Mouse (Mus musculus) right cerebral cortex, adult 18-20 months (tissue): ENCODE results near the gene Slc45a1.

ENCODE experiments used
- DNase-seq: peaks from one replicate; pipeline ENCODE4 v3.0.0; 2022; ENCODE audit warnings: mixed read lengths

Gene Slc45a1

DNA sequence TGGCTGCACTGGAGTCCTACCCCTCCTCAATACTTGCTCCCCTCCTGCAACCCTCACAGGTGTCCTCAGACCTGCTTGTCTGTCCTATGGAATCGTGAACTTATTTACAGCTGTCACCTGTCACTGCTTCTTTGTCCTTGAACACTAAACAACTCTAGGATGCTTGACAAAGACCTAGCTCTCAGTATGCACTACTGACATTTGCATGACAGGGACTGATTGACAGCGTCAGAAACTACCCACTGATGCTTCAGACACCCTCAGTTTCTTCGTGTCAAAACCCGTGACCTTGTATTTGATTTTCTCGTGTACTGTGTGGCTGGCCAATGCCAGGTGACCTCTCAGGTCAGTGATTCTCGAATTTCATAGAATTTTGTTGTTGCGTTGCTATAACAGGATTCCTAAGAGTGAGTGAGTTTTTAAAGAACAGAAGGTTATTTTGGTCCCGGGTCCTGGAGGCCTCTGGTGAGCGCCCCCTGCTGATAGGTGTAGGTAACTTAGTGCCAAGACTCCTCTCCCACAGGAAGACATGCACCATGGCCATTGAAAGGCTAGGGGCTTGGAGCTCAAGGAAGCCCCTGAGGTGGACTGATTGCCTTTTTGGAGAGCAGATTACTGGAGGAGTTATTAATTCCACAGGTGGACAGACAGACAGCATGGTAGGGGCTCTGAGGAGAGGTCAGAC, 8.1 kb upstream of the Slc45a1 start:
- DNase-seq, result no peak

- no peak for DNase-seq
These were observed 4.5 kb upstream of the Slc45a1 start for GRCm38 (mm10) chr4:150656504-150656903.

- peak; percentile 85 for DNase-seq
These were observed 4.0 kb upstream of the Slc45a1 start for GRCm38 (mm10) chr4:150655989-150656388.

DNA sequence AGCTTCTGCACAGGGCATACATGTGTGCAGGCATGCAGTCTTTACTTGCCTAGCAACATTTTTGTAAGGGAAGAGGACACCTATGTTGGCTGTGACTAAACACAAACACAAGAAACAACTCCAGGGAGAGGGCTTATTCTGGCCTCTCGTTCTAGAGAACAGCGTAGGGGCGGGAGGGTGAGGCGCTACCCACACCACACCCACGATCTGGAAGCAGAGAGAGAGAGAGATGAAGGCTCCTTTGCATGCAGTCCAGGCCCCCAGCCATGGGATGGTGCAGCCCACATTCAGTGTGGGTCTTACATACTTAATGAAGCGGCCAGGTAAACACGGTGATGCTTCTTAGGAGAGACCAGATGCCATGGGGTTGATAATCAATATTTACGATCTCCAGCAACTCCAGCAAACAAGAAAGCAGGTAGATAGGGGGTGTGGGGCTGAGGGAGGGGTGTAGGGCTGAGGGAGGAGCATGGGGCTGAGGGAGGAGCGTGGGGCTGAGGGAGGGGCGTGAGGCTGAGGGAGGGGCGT, 1.2 kb upstream of the Slc45a1 start:
- DNase-seq, result no peak

- DNase-seq, result no peak
These were observed 2.6 kb downstream of the Slc45a1 start for GRCm38 (mm10) chr4:150649327-150649726.

DNA sequence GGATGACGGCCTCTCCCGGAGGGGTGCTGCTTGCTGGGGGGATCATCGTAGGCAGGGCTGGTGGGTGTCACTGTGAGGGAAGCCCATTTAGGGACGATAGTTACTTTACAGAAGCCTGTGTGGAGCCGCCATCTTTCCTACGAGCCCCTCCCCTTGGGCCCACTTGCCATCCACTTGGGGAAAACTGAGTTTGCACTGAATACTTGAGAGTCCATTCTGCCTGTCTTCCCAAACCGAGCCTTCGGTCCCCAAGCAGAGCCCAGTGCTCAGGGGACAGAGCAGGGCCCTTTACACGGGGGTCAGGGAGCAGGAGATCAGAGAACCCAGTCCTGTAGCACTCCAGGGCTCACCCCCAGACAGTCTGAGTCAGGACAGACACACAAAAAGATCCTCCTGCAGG, 7.7 kb downstream of the Slc45a1 start:
- no peak for DNase-seq

- DNase-seq, result no peak
These were observed 15.3 kb downstream of the Slc45a1 start for GRCm38 (mm10) chr4:150636635-150637034.

- DNase-seq, result no peak
These were observed 16.4 kb downstream of the Slc45a1 start for GRCm38 (mm10) chr4:150635568-150635967.

- DNase-seq, result no peak
These were observed 22.7 kb downstream of the Slc45a1 start for GRCm38 (mm10) chr4:150629266-150629665.

DNA sequence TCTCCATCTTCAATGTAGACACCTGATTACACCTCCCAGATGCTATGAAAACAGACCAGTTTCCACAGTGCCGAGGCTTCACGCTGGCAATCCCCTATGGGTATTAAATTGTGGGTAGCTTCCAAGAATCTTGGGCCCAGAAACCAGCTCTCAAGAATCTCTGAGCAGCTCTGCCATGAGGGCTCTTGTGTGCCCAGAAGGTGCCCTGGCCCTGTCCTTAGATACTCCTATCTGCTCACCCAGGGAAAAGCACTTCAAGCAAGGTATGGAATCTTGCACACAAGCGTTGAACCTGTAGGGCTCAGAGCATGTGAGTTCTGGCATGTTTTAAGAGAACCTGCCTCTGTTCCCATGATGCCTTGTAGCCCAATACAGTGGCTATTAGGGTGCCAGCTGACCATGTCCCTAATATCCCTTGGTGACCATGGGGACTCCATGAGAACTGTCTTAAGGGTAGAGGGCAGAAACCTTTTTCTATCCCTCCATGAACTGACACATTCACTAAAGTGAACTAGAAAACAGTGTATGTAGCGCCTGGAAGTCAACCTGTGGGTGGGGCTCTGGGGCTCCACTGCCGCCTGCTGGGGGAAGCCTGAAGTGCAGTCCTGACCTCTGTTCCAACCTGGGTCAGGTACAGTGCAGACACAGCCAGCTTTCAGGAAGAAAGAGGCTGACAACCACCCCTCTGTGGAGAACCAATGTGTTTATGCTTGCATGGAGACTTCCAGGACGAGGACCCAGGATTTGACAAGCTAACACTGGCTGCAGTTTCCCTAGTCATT, 25.8 kb downstream of the Slc45a1 start:
- no peak for DNase-seq

- DNase-seq, result peak; percentile 60
These were observed 26.5 kb downstream of the Slc45a1 start for GRCm38 (mm10) chr4:150625425-150625824.

- DNase-seq, result no peak
These were observed 27.0 kb downstream of the Slc45a1 start for GRCm38 (mm10) chr4:150624933-150625332.

- no peak for DNase-seq
These were observed 27.7 kb downstream of the Slc45a1 start for GRCm38 (mm10) chr4:150624214-150624823.

DNA sequence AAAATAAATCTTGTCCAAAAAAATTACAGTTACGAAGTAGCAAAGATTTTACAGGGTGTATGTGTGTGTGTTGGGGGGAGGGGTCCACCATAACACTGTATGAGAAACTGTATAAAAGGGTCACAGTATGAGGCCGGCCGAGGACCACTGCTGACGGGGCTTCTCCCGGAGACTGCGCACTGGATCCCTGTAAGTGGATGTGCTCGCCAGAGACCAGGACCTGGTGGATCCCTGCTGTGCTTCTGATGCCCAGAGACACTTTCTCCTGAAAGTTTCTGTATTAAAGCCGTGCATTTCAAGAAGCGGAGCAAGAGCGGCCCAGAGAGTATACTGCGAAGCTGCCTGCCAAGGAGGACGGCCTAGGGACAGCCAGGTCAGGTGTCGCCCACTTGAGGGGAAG, 29.3 kb downstream of the Slc45a1 start:
- DNase-seq, result no peak

GRCm38 (mm10) chr4:150619011-150619410, 33.0 kb downstream of the Slc45a1 start:
- no peak for DNase-seq

DNA sequence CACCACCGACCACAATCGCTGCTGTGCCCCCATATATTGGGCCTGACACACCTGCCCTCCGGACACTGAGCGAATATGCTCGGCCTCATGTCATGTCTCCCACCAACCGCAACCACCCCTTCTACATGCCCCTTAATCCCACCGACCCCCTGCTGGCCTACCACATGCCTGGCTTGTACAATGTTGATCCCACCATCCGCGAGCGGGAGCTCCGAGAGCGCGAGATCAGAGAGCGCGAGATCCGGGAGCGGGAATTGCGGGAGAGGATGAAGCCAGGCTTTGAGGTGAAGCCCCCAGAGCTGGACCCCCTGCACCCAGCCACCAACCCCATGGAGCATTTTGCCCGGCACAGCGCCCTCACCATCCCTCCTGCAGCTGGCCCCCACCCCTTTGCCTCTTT, 35.1 kb downstream of the Slc45a1 start:
- no peak for DNase-seq

DNA sequence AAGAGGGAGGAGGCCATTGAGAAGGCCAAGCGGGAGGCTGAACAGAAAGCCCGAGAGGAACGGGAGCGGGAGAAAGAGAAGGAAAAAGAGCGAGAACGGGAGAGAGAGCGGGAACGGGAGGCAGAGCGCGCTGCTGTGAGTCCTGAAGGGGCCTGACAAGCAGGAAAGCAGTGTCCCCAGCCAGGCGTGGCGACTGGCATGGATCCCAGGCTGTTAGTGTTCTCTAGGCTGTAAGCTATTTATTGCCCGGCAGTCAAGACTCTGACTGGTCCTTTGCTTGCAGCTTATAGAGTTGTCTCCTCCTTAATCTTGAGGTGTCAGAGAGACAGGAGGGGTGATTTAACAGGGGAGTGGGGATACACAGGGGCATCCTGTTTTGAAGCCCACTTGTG, 35.9 kb downstream of the Slc45a1 start:
- no peak for DNase-seq

DNA sequence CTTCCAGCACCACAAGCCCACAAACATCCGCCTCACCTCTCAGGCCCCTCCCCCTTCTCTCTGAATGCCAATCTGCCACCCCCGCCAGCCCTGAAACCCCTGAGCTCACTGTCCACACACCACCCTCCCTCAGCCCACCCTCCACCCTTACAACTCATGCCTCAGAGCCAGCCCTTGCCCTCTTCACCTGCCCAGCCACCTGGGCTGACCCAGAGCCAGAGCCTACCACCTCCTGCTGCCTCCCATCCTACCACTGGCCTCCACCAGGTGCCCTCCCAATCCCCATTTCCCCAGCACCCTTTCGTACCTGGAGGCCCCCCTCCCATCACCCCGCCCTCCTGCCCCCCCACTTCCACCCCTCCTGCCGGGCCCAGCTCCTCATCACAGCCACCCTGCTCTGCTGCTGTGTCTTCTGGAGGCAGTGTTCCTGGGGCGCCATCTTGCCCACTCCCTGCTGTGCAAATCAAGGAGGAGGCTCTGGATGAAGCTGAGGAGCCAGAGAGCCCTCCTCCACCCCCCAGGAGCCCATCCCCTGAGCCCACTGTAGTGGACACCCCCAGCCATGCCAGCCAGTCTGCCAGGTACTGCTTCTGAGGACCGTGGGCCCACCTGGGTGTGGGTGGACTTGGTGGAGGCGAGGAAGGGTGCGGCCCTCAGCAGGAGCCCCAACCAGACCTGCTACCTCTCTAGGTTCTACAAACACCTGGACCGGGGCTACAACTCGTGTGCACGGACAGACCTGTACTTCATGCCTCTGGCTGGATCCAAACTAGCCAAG, 36.5 kb downstream of the Slc45a1 start:
- DNase-seq, result no peak

GRCm38 (mm10) chr4:150613715-150614114, 38.3 kb downstream of the Slc45a1 start:
- no peak for DNase-seq

GRCm38 (mm10) chr4:150608670-150609069, 43.3 kb downstream of the Slc45a1 start:
- DNase-seq, result no peak

GRCm38 (mm10) chr4:150606449-150607161, 45.4 kb downstream of the Slc45a1 start:
- no peak for DNase-seq

- DNase-seq, result no peak
These were observed 46.2 kb downstream of the Slc45a1 start for GRCm38 (mm10) chr4:150605804-150606203.
